Mouse (Mus musculus): ENCODE measurements around the gene Cse1l. TPM values are rescaled to one million over a fixed set of nuclear protein-coding genes. Genes with fewer than 3 reads are reported as not detected.

Cse1l gene
- total RNA-seq, 2 experiments from 2014 or later = 73.5 to 76.0 TPM

DNA sequence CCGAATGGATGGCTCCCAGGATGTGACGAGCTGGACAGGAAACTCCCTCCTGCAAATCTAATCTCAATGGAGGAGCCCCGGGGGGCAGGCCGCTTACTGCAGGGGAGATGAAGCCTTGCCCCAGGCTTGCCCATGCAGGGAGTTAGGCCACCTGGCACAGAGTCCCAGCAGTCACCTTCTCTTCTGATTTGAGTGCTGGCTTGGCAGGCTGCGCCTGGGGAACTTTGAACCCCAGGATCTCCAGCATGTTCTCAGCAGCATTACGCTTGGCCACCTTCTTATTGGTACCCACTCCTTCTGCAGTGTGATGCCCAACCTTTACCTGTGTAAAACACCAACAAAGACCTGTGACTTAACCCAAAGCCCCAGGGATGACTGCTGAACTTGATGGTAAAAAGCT, 46.3 kb downstream of the Cse1l start:
- intact Hi-C loops (cut with DNase I) = no loop called here
- no peak for DNase-seq (ENCODE audit: extremely low spot score in 1 of 2, low spot score in 2 of 2)

DNA sequence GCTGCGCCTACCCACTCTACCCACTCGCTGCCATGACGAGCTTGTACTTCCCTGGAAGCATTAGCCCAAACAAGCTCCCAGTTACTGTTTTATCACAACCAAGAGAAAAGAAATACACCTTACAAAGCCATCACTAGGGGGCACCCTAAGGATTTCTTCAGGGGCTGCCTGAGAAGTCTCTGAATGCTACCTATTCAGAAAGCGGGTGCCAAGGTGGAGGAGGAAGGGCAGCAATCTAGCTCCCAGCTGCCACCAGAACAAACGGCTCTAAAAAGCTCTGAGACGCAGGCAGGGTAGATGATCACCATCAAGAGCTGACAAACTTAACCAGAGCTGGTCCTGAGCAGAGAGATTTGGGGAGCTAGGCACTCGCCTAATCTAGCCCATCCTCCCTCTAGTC, 51.0 kb downstream of the Cse1l start:
- DNase-seq (ENCODE audit: extremely low spot score in 1 of 2, low spot score in 2 of 2) = peak; percentile 44 to 50
- intact Hi-C loops (cut with DNase I) = loop anchor here (5.0 kb wide), 1 partner anchor 45 kb away; no protein-coding TSS in a partner anchor

DNA sequence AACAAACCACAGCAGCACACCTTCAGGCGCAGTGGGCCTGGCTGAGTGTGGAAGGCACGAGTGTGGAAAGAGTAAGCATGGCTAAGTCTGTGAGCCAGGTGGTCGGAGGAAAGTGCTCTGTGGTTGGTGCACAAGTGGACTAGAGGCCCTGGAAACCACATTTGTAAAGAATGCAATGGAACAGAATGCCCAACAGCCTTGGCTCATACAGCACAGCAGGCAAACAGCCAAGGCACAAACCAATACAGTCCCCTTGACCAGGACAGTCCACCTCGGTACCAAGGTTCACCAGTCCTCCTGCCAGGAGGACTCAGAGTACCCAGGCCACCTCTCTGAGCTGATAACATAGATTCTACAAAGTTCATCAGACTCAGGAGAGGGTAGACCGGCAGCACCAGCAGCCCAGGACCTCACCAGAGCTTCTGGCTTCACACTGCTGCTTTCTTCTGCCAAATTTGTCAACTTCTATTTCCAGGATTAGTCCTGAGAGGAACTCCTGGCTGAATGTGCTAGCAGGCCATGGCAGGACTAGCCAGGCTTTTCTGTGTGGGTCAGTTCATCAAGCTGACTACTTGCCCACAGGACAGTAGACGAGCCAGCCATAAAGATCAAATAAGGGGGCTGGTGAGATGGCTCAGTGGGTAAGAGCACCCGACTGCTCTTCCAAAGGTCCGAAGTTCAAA, 54.9 kb downstream of the Cse1l start:
- intact Hi-C loops (cut with DNase I) = no loop called here
- no peak for DNase-seq (ENCODE audit: extremely low spot score in 1 of 2, low spot score in 2 of 2)

DNA sequence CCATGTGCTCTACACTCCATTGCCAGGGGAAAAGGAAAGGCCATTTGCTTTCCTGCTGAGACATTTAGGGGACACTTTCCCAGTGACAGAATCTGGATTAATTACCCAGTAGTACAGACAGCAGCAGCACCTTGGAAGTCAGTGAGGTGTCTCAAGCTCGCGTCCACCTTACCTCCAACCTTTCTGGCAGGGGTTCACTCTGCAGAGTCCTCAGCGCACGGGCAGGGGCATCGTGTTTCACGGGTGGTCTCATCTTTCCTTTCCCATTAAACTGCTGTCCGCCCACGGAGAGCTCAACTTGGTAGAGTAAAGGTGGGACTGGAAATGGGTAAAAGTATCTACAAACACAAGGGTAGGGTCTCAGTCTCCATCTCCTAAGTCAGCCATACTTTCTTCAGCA, 57.4 kb downstream of the Cse1l start:
- intact Hi-C loops (cut with DNase I) = no loop called here
- DNase-seq (ENCODE audit: extremely low spot score in 1 of 2, low spot score in 2 of 2) = no peak

DNA sequence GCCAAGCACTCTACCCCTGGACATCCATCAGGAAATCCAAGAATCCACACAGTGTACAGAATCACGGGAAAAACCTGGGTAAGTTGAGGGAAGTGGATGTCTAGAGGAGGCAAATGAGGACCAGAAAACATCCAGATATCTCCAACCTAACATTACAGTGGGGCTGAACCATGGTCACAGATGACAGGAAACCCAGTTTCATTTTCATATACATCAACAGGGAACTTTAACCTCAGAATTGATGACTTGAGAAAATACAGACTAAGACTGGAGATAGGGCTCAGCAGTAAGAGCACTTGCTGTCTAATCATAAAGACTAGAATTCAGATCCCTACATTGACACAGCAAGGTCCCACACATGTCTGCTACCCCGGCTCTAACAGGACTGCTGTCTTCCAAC, 58.9 kb downstream of the Cse1l start:
- intact Hi-C loops (cut with DNase I) = no loop called here

DNA sequence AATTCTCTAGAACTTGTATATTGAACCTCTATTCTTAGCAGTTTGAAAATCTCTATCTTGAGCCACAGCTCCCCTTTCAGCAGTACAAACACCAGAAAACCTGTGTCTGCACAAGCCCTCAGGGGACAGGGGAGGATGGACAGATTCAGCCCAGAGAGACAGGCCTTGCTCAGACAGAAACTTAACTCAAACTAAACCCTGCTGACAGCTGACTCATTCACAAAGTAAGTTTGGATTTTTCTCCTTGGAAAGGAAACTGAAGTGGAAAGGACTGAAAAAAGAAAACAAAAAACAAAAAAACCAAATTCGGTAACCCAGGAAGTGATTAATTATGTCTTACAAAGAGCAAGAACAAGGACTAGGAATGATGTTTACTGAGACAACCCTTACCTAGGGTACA, 67.3 kb downstream of the Cse1l start:
- intact Hi-C loops (cut with DNase I) = no loop called here
- no peak for DNase-seq (ENCODE audit: extremely low spot score in 1 of 2, low spot score in 2 of 2)

More for the DNA sequence above, 58.9 kb downstream of the Cse1l start:
- DNase-seq (ENCODE audit: extremely low spot score in 1 of 2, low spot score in 2 of 2) = no peak

DNA sequence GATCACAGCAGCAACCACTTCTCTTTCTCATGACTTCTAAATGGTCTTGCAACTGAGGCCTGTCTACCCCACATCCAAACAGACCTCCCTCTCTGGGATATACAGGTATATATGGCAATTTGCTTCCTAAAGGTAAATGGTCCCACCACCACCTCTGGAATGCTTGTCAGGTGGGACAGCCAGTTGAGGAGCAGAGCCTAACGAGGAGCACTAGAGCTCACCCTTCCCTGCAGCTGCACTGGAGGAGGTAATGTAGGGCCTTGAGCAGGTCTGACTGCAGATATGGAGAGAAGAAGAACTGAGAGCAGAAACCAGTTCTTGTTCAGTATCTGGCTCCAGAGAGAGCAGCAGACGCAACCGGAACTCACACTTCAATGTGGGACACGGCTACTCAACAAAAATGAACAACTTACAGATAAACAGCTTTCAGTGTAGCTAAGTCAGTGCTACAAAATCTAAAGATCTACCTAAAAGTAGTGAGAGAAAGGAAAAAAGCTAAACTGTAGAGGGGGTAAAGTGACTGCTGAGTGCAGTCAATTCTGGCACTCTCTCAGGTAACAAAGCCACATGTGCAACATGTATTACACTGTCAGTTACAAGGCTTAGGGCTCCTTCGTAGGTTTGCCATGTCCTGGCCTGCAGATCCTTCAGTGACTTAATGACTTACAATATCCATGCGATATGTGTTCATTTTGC, 68.5 kb downstream of the Cse1l start:
- DNase-seq (ENCODE audit: extremely low spot score in 1 of 2, low spot score in 2 of 2) = no peak
- intact Hi-C loops (cut with DNase I) = no loop called here

DNA sequence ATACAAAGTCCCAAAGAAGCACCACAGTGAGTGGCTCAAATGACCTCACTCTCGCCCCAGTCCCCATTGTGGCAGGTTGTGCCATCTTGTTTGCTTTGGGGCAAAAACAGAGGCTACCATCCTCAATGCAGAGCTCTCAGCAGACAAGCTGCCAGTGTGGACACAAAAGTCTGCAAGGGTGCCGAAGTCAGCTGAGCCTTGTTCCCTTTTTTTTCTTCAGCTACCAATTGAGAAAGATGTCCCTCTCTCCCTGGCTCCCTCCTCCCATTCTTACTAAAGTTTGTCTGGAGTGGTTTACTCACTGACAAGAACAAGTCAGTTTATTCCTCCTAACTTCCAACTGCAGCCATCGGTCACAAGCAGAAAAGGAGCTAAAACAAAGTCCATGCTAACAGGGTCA, 70.5 kb downstream of the Cse1l start:
- DNase-seq (ENCODE audit: extremely low spot score in 1 of 2, low spot score in 2 of 2) = no peak
- intact Hi-C loops (cut with DNase I) = no loop called here

DNA sequence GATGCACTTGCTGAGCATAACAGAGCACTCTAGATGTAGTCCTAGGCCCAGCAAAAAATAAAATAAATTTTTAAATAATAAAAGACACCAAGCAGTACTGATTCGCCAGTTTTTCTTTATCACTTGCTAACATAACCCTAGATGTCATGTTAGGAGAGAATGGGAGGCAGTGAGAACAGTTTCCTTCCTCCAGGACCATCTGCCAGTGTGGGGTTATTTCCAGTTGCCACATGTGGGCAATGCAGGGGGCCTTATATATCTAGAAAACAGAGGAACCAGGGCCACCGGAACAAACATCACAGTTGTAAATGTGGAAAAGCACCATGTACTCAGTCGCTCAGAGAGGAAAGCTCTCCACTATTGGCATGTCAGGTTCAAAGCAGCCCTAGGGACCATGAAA, 71.7 kb downstream of the Cse1l start:
- no peak for DNase-seq (ENCODE audit: extremely low spot score in 1 of 2, low spot score in 2 of 2)
- intact Hi-C loops (cut with DNase I) = no loop called here

DNA sequence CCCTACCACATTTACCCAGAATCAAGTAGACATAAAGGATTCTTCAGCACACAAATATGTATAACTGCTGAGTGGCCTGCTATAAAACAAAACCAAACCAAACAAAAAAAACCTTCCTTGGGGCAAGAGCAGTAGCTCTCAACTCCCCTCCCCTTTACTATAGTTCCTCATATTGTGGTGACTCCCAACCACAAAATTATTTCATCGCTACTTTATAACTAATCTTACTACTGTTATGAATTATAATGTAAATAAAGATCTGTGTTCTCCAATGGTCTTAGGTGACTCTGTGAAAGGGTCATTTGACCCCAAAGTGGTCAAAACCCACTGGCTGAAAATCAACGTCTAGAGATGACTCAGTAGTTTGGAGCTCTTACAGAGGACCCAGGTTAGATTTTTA, 74.3 kb downstream of the Cse1l start:
- intact Hi-C loops (cut with DNase I) = no loop called here
- DNase-seq (ENCODE audit: extremely low spot score in 1 of 2, low spot score in 2 of 2) = no peak

DNA sequence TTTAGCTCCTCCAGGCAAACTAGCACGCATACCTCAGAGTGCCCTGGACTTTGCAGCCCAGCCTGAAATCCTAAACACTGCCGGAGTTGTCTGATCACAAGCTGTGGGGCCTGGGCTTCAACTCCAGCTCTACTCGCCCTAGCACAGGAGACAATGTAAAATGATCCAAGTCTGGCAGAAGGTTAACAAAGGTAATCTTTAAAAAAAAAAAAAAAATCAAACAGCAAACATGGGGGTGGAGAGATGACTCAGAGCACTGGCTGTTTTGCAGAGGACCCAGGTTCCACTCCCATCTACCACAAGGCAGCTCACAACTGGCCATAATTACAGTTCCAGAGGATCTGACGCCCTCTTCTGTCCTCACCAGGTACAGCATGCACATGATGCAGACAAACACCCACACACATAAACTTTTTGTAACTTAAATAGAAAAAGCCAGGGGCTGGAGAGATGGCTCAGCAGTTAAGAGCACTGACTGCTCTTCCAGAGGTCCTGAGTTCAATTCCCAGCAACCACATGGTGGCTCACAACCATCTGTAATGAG, 77.6 kb downstream of the Cse1l start:
- DNase-seq (ENCODE audit: extremely low spot score in 1 of 2, low spot score in 2 of 2) = no peak
- intact Hi-C loops (cut with DNase I) = no loop called here

DNA sequence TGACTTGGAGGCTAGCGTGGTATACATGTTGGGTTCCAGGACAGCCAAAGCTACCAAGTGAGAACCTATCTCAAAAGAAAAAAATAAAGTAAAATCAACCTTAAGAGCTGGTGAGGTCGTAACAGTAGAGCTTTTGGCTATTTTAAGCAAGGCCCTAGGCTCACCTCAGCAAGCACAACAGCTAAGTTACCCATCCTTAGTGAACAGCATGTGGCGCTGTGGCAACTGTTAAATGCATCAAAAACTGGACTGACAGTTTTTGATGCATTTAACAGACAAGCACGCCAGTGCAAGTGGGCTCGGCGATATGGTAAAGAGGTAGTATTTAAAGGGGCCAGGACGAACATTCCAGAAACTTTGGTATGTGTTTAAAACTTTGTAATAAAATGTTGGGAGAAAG, 85.0 kb downstream of the Cse1l start:
- intact Hi-C loops (cut with DNase I) = no loop called here
- DNase-seq (ENCODE audit: extremely low spot score in 1 of 2, low spot score in 2 of 2) = no peak

DNA sequence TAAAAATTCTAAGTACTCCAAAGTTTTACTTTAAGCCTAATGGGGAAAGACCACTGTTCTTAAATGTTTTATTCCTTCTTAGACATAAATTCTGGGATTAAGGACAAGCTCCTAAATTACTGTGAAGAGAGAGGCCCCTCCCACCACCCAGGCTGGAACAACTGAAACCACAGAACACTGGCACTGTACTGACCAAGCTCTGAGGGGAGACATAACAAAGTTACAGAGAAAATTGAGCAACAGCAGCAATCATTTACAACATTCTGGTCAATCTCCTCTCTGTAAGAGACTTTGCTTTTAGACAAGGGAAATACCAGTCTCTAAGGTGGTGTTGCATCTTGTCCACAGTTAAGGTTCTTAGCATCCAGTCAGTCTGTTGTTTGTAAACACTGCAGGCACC, 86.1 kb downstream of the Cse1l start:
- intact Hi-C loops (cut with DNase I) = no loop called here
- DNase-seq (ENCODE audit: extremely low spot score in 1 of 2, low spot score in 2 of 2) = no peak

DNA sequence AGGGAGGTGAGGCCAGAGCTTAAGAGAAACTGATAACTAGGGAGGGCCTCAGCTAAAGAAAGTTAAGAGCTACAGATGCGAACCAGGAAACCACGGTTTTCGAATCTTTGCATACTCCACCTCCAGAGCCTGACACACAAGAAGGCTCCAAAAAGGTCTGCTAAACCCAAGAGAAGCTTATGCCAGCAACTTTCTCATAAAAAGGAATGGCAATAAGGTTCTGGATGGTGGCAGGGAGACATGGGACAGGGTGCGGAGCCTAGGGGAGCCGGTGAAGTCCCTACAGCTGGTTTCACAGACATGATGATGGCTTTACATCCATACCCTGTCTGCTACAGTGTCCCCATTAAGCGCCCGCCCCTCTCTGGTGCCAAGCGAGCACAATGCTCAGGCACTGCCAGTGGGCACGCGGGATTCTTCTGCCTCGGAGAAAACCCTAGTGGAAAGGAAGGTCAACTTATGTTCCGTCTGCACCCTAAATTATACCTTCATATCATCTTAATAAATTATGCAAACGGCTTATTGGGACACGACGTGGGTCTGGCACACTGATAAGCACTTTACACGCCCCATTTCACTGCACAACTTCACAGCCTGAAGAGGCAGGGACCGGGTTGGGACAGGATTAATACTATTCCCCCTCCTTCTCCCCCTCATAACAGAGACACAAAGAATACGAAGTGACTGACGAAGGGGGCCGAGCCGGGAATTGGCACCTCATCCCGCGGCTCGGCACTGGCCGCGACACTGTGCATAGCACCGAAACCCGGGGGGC, 89.4 kb downstream of the Cse1l start:
- peak in 1 of 2 experiments; percentile 46 for DNase-seq (ENCODE audit: extremely low spot score in 1 of 2, low spot score in 2 of 2)
- intact Hi-C loops (cut with DNase I) = no loop called here

Other genes starting within 250 kb of the Cse1l start
- 100 to 1,000 TPM in 1 of 2 experiments, 10 to 100 TPM in 1; 90.8 to 102 TPM for gene Prex1, start 192.2 kb upstream of the Cse1l start, total RNA-seq (2021)
- 1 to 10 TPM; 6.5 to 8.8 TPM for gene Trp53rkb, start 113.5 kb upstream of the Cse1l start, total RNA-seq (2021)
- gene Arfgef2, start 100.5 kb upstream of the Cse1l start, total RNA-seq (2021) = 10 to 100 TPM; 39.5 to 44.2 TPM
- 10 to 100 TPM; 75.1 to 75.9 TPM for gene Stau1, start 90.3 kb downstream of the Cse1l start, total RNA-seq (2021)
- 10 to 100 TPM; 34.9 to 40.6 TPM for gene Ddx27, start 109.2 kb downstream of the Cse1l start, total RNA-seq (2021)
- 10 to 100 TPM; 29.7 to 33.6 TPM for gene Znfx1, start 157.0 kb downstream of the Cse1l start, total RNA-seq (2021)

Data from left cerebral cortex, postnatal 10 days (tissue).